Mouse (Mus musculus) lung, embryonic 14.5 days (tissue): Measurements from ENCODE around the gene Prr15l. TPM values are rescaled to one million over a fixed set of nuclear protein-coding genes. Genes with fewer than 3 reads are reported as not detected.

Experiments
- ATAC-seq: fragments of 200-750 bp; cut with Nextera tagmentation; 2 replicates; pipeline ENCODE4 v1.8.0; 2017; ENCODE audit warnings: mild to moderate bottlenecking, moderate TSS enrichment, moderate library complexity; ENCODE audit not compliant: insufficient read depth
- DNase-seq: peaks from one replicate; pipeline ENCODE4 v3.0.0-alpha.2; 2015
- H3K27ac ChIP-seq: fragments of 300-500 bp; sonication (generic); 2 replicates; pipeline ENCODE4 v1.5.1; 2014; ENCODE audit warnings: low read depth, mild to moderate bottlenecking, moderate library complexity
- H3K27me3 ChIP-seq: fragments of 300-500 bp; sonication (generic); 2 replicates; pipeline ENCODE4 v1.6.1; 2014; ENCODE audit warnings: low read length, control low read depth; ENCODE audit not compliant: insufficient read depth
- H3K36me3 ChIP-seq: fragments of 300-500 bp; sonication (generic); 2 replicates; pipeline ENCODE4 v1.6.1; 2014; ENCODE audit warnings: control low read depth; ENCODE audit not compliant: insufficient read depth
- H3K4me1 ChIP-seq: fragments of 300-500 bp; sonication (generic); 2 replicates; pipeline ENCODE4 v1.6.1; 2014; ENCODE audit warnings: antibody characterized with exemption, control low read depth; ENCODE audit not compliant: insufficient read depth
- H3K4me2 ChIP-seq: fragments of 300-500 bp; sonication (generic); 2 replicates; pipeline ENCODE4 v1.6.1; 2014; ENCODE audit warnings: mild to moderate bottlenecking
- H3K4me3 ChIP-seq: fragments of 300-500 bp; sonication (generic); 2 replicates; pipeline ENCODE4 v1.5.1; 2014; ENCODE audit warnings: low read depth, low read length
- H3K9ac ChIP-seq: fragments of 300-500 bp; sonication (generic); 2 replicates; pipeline ENCODE4 v1.6.1; 2014
- H3K9me3 ChIP-seq: fragments of 300-500 bp; sonication (generic); 2 replicates; pipeline ENCODE4 v1.6.1; 2016; ENCODE audit warnings: low read depth, low read length, control low read depth
- CTCF ChIP-seq: IDR thresholded peaks from 2 replicates; pipeline ENCODE4 v1.5.1; 2016; ENCODE audit warnings: antibody characterized with exemption, low read depth
- WGBS: fragments of 180-500 bp; shearing (Covaris S2); extraction: QIAGEN DNeasy Blood & Tissue Kit; methylation state at CpG from one replicate; pipeline ENCODE4 v1.1.7; 2014; 5-methylcytosine and 5-hydroxymethylcytosine counted together
- polyA plus RNA-seq: library from polyadenylated mRNA; unstranded; fragments of >200 nt; fragmentation: Nextera tagmentation; extraction: Ambion mirVana; gene quantifications from 2 replicates; pipeline ENCODE4 v1.2.1, GENCODE M21; 2014

Gene Prr15l
- polyA plus RNA-seq, 1 experiment from 2014 or later, result 24.1 TPM

- no peaks in the 10 kb centered on the region for H3K4me1 ChIP-seq
- no peak for TF ChIP-seq CTCF
- no peaks in the 10 kb centered on the region for H3K27me3 ChIP-seq
- no peak overlapping the region for H3K4me2 ChIP-seq
- H3K4me3 ChIP-seq, result no peak overlapping the region
- 55% methylated on average over 11 of the region's 11 CpGs for WGBS
- no peaks in the 10 kb centered on the region for H3K36me3 ChIP-seq
- no peaks in the 10 kb centered on the region for H3K9me3 ChIP-seq
- H3K9ac ChIP-seq, result no peak overlapping the region
- DNase-seq (no peak), ATAC-seq (no peak)
- no peak overlapping the region for H3K27ac ChIP-seq
Measured at GRCm38 (mm10) chr11:96893203-96893842, 34.6 kb upstream of the Prr15l start.

GRCm38 (mm10) chr11:96895886-96896285, 32.0 kb upstream of the Prr15l start:
- 80% methylated on average over 4 of the region's 4 CpGs for WGBS
- Histone ChIP-seq H3K27me3 (no peaks in the 10 kb centered on the region), H3K9me3 (no peaks in the 10 kb centered on the region), H3K4me3 (no peak overlapping the region), H3K36me3 (no peaks in the 10 kb centered on the region), H3K27ac (no peak overlapping the region), H3K4me1 (no peaks in the 10 kb centered on the region), H3K4me2 (no peak overlapping the region), H3K9ac (no peak overlapping the region)
- no peak for TF ChIP-seq CTCF
- ATAC-seq, result no peak
- DNase-seq, result peak; percentile 38

- no peak overlapping the region for H3K27ac ChIP-seq
- H3K4me1 ChIP-seq, result peaks cover 8% of the 10 kb centered on the region
- no peaks in the 10 kb centered on the region for H3K9me3 ChIP-seq
- no peak overlapping the region for H3K4me2 ChIP-seq
- no peak for TF ChIP-seq CTCF
- no peak for ATAC-seq
- no peaks in the 10 kb centered on the region for H3K36me3 ChIP-seq
- no peak overlapping the region for H3K9ac ChIP-seq
- DNase-seq, result no peak
- no peak overlapping the region for H3K4me3 ChIP-seq
- WGBS, result 43% methylated on average over 13 of the region's 13 CpGs
- no peaks in the 10 kb centered on the region for H3K27me3 ChIP-seq
Measured at GRCm38 (mm10) chr11:96899449-96900306, 28.2 kb upstream of the Prr15l start.

DNA sequence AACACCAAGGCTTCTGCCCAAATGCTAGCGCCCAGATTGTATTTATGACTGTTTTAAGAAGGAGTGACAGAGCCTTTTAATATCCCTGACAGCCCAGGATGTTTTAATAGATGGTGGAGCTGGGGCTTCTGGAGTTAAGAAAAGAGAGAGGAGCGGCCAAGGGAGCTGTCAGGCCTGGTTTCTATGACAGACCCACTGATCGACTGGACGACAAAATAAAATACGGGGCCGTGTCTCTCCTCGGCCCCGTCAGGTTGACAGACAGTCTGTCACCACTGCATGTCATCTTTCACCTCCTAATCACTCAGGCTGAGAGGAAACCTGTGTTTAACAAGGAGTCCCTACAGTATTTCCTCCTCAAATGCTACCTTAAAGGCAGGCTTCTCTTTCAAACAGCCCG, 26.6 kb upstream of the Prr15l start:
- H3K27me3 ChIP-seq, result no peaks in the 10 kb centered on the region
- ATAC-seq, result no peak
- 48% methylated on average over 9 of the region's 9 CpGs for WGBS
- H3K4me2 ChIP-seq, result no peak overlapping the region
- TF ChIP-seq CTCF, result no peak
- H3K4me1 ChIP-seq, result peaks cover 8% of the 10 kb centered on the region
- no peak overlapping the region for H3K4me3 ChIP-seq
- no peaks in the 10 kb centered on the region for H3K9me3 ChIP-seq
- no peak overlapping the region for H3K27ac ChIP-seq
- H3K9ac ChIP-seq, result no peak overlapping the region
- no peak for DNase-seq
- H3K36me3 ChIP-seq, result no peaks in the 10 kb centered on the region

DNA sequence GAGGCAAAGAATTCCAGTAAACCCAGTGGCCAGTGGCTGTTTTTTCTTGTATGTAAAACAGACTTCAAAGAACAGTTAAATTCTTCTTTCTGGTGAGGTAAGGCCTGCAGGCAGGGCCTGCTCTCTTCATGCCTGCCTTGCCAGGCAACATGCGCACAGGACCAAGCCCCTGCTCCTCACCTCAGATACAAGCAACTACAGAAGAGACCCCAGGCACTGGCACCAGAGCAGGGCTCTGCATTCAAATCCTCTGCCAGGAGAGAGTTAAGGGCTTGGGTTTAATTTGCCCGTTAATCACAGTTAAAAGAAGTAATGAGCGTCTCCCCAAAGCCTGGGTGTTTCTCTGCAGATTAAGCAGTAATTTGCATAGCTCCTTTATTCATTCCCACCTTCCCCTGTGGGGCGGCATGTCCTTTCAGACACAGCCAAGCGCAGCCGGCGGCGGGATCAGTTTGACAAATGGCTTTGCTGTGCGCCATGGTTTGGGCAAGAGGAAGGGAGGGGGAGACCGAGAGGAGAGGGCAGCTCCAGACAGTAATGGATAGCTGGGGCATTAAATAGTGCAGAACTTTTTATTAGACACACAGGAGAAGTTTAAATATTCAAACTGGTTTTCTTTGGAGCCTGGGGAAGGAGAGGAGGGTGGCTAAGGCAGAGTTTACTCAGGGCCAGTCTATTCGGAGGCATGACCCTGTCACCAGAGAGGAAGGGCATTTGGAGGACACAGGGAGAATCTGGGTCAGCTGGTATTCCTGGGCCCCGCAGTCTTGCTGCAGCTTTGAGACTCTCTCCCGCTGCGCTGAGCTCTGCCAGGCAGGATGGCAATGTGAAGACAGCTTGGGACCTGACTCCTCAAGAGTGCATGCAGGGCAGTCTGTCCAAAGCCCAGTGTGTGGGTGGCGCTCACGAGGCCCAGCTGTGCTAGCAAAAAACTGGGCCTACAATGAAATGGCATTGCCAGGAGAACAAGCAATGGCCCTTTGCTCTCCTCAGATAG, 25.0 kb upstream of the Prr15l start:
- 18% methylated on average over 16 of the region's 16 CpGs for WGBS
- Histone ChIP-seq H3K4me2 (no peak overlapping the region), H3K9ac (no peak overlapping the region), H3K36me3 (peaks cover 7% of the 10 kb centered on the region), H3K9me3 (no peaks in the 10 kb centered on the region), H3K27ac (peak overlapping the region; percentile 50), H3K27me3 (no peaks in the 10 kb centered on the region), H3K4me3 (no peak overlapping the region), H3K4me1 (peaks cover 11% of the 10 kb centered on the region)
- ATAC-seq (peak; percentile 39; the same call in 1 of the 2 replicates), DNase-seq (peak; percentile 55)
- TF ChIP-seq CTCF, result no peak

- H3K4me2 ChIP-seq, result no peak overlapping the region
- H3K9me3 ChIP-seq, result no peaks in the 10 kb centered on the region
- H3K36me3 ChIP-seq, result peaks cover 37% of the 10 kb centered on the region
- H3K27ac ChIP-seq, result peak overlapping the region; percentile 54; the same call in 1 of the 2 replicates
- peaks cover 11% of the 10 kb centered on the region for H3K4me1 ChIP-seq
- H3K4me3 ChIP-seq, result no peak overlapping the region
- 19% methylated on average over 15 of the region's 15 CpGs for WGBS
- peak overlapping the region; percentile 16; the same call in 1 of the 2 replicates for H3K9ac ChIP-seq
- peak; percentile 47 for DNase-seq
- ATAC-seq, result 0 out of 2 replicates have a peak, but pooled peaks have one; percentile 21
- H3K27me3 ChIP-seq, result 0 out of 2 replicates have a peak, but pooled peaks cover 3% of the 10 kb centered on the region
- TF ChIP-seq CTCF, result no peak
Measured at GRCm38 (mm10) chr11:96906431-96907161, 21.3 kb upstream of the Prr15l start.
